Mouse (Mus musculus): Measurements from ENCODE around the gene Ttc3. TPM values are rescaled to one million over a fixed set of nuclear protein-coding genes. Genes with fewer than 3 reads are reported as not detected.

Gene Ttc3
- polyA plus RNA-seq, 1 experiment from 2014 or later: 60.3 TPM

GRCm38 (mm10) chr16:94508769-94509168 lies 138.4 kb downstream of the Ttc3 start:
- H3K27me3 ChIP-seq (ENCODE audit: control insufficient read depth, insufficient read depth, low read length): no peaks in the 10 kb centered on the region
- no peak overlapping the region for H3K4me2 ChIP-seq (replicated peaks; ENCODE audit: low read depth)
- H3K9ac ChIP-seq (ENCODE audit: low read length): no peak overlapping the region
- H3K4me3 ChIP-seq (ENCODE audit: low read depth, low read length): no peak overlapping the region
- no peaks in the 10 kb centered on the region for H3K4me1 ChIP-seq (replicated peaks; ENCODE audit: control insufficient read depth, insufficient read depth)
- ATAC-seq (ENCODE audit: low FRiP score, low TSS enrichment): no peak
- DNase-seq (ENCODE audit: low spot score): no peak
- H3K36me3 ChIP-seq (ENCODE audit: control insufficient read depth, insufficient read depth, low read length): peaks cover 20% of the 10 kb centered on the region
- TF ChIP-seq EP300 (optimal IDR thresholded peaks at IDR 0.05) (no peak), CTCF (IDR thresholded peaks at IDR 0.05; ENCODE audit: low read depth) (no peak)
- H3K9me3 ChIP-seq (ENCODE audit: control insufficient read depth, low read length): no peaks in the 10 kb centered on the region
- WGBS: 93% methylated on average over 8 of the region's 8 CpGs
- no peak overlapping the region for H3K27ac ChIP-seq (replicated peaks)

GRCm38 (mm10) chr16:94509983-94510382 lies 139.6 kb downstream of the Ttc3 start:
- DNase-seq (ENCODE audit: low spot score) (no peak), ATAC-seq (ENCODE audit: low FRiP score, low TSS enrichment) (no peak)
- 0 out of 2 replicates have a peak, but pooled peaks cover 9% of the 10 kb centered on the region for H3K36me3 ChIP-seq (ENCODE audit: control insufficient read depth, insufficient read depth, low read length)
- H3K9me3 ChIP-seq (ENCODE audit: control insufficient read depth, low read length): no peaks in the 10 kb centered on the region
- WGBS: 67% methylated on average over 2 of the region's 2 CpGs
- H3K9ac ChIP-seq (ENCODE audit: low read length): no peak overlapping the region
- no peak overlapping the region for H3K4me3 ChIP-seq (ENCODE audit: low read depth, low read length)
- no peaks in the 10 kb centered on the region for H3K27me3 ChIP-seq (ENCODE audit: control insufficient read depth, insufficient read depth, low read length)
- H3K27ac ChIP-seq (replicated peaks): no peak overlapping the region
- H3K4me1 ChIP-seq (replicated peaks; ENCODE audit: control insufficient read depth, insufficient read depth): no peaks in the 10 kb centered on the region
- H3K4me2 ChIP-seq (replicated peaks; ENCODE audit: low read depth): no peak overlapping the region
- no peak for TF ChIP-seq EP300 (optimal IDR thresholded peaks at IDR 0.05)
- no peak for TF ChIP-seq CTCF (IDR thresholded peaks at IDR 0.05; ENCODE audit: low read depth)

- ATAC-seq (ENCODE audit: low FRiP score, low TSS enrichment): no peak
- WGBS: 90% methylated on average over 2 of the region's 2 CpGs
- H3K4me2 ChIP-seq (replicated peaks; ENCODE audit: low read depth): no peak overlapping the region
- H3K36me3 ChIP-seq (ENCODE audit: control insufficient read depth, insufficient read depth, low read length): no peaks in the 10 kb centered on the region
- H3K27ac ChIP-seq (replicated peaks): no peak overlapping the region
- no peak overlapping the region for H3K9ac ChIP-seq (ENCODE audit: low read length)
- no peak overlapping the region for H3K4me3 ChIP-seq (ENCODE audit: low read depth, low read length)
- no peak for DNase-seq (ENCODE audit: low spot score)
- H3K4me1 ChIP-seq (replicated peaks; ENCODE audit: control insufficient read depth, insufficient read depth): 0 out of 2 replicates have a peak, but pooled peaks cover 2% of the 10 kb centered on the region
- no peaks in the 10 kb centered on the region for H3K9me3 ChIP-seq (ENCODE audit: control insufficient read depth, low read length)
- TF ChIP-seq EP300 (optimal IDR thresholded peaks at IDR 0.05): no peak
- no peak for TF ChIP-seq CTCF (IDR thresholded peaks at IDR 0.05; ENCODE audit: low read depth)
- no peaks in the 10 kb centered on the region for H3K27me3 ChIP-seq (ENCODE audit: control insufficient read depth, insufficient read depth, low read length)
These were observed 147.2 kb downstream of the Ttc3 start for GRCm38 (mm10) chr16:94517606-94518005.

Other genes starting within 250 kb of the Ttc3 start
- gene Hlcs, start 57.0 kb upstream of the Ttc3 start, polyA plus RNA-seq (2015; fragmentation: Nextera tagmentation; extraction: Ambion mirVana): 7.0 TPM in 2 replicates
- gene Ripply3, start 42.2 kb upstream of the Ttc3 start, polyA plus RNA-seq (2015; fragmentation: Nextera tagmentation; extraction: Ambion mirVana): 9.7 and 10.0 TPM in 2 replicates
- gene Pigp, start 1.2 kb downstream of the Ttc3 start, polyA plus RNA-seq (2015; fragmentation: Nextera tagmentation; extraction: Ambion mirVana): 157 TPM in 2 replicates
- 28.5 and 34.8 TPM in 2 replicates for gene Vps26c, start 156.2 kb downstream of the Ttc3 start, polyA plus RNA-seq (2015; fragmentation: Nextera tagmentation; extraction: Ambion mirVana)
- 4.6 and 5.2 TPM in 2 replicates for gene Dyrk1a, start 199.4 kb downstream of the Ttc3 start, polyA plus RNA-seq (2015; fragmentation: Nextera tagmentation; extraction: Ambion mirVana)